Mouse (Mus musculus) ES-Bruce4 (cell line): Measurements from ENCODE around the gene Gatad2b.

Experiments
- CTCF ChIP-seq: IDR thresholded peaks from one replicate; pipeline ENCODE4 v1.8.1; 2011; ENCODE audit warnings: low read depth, low read length
- EP300 ChIP-seq: IDR thresholded peaks from 2 replicates; pipeline ENCODE4 v1.6.1; 2011; ENCODE audit warnings: low read depth, low read length; ENCODE audit not compliant: insufficient read depth

GRCm38 (mm10) chr3:90294064-90294440 is 1.1 kb downstream of the Gatad2b start:
- TF ChIP-seq CTCF: no peak
- TF ChIP-seq EP300: no peak
